Mouse (Mus musculus) c-Kit-positive CD71-positive TER-119-negative erythroid progenitor cells, embryonic 14.5 days (primary cell): ENCODE data around the gene Pnck.

ENCODE experiments used
- DNase-seq: peaks from one replicate; pipeline ENCODE4 v3.0.0-alpha.2; 2013; ENCODE audit warnings: low read depth

Pnck gene

DNA sequence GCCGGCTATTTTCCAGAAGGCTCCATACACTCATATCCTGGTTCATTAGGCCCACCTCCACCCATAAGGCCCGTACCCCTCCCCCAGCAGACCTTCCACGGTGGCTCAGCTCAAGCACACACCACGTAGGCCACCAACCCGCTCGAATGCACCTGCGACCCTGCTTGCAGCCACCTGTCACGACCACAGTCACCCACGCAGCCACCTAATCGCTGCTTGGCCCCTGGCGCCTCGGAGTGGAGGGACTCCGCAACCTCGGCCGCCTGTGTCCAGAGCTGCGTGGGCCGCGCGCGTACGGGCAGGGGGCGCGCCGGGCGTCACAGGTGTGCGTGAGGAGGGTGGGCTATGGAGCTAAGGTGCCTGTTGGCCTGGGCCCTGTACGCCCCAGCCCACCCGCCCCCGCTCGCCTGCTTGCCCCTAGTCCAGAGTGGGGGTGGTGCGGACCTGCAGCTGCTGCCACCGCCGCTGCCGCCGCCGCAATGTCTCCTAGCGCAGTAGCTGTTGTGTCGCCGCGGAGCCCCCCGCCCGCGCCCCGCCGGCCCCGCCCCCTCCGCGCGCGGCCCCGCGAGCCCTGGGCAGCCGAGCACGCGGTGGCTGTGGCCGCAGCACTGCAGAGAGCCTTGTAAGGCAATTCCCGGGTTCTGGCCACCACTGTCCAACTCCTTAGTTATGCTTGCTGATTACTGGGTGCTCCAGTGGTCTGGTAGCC is at the start of gene Pnck:
Gene Pnck (minus strand): TSS at position 543 of the 709 bp plus-strand sequence.
- no peak for DNase-seq

DNA sequence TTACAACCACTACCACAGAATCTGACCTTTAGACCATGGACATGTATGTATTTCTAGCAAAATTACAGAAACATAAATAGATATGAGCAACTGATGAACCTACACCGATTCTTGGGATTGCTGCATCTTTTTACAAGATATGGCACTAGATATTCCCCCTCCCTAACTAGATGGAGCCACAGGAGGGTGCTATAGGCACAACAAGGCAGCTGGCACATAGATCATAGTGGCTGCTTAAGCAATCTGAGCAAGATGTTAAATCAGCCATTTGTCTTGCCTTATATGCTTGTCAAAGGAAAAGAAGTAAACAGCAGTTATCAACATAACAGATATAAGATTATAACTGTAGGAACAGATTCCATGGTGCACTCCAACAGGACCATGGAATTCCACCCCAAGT is 40.6 kb upstream of the Pnck start:
- DNase-seq: no peak

DNA sequence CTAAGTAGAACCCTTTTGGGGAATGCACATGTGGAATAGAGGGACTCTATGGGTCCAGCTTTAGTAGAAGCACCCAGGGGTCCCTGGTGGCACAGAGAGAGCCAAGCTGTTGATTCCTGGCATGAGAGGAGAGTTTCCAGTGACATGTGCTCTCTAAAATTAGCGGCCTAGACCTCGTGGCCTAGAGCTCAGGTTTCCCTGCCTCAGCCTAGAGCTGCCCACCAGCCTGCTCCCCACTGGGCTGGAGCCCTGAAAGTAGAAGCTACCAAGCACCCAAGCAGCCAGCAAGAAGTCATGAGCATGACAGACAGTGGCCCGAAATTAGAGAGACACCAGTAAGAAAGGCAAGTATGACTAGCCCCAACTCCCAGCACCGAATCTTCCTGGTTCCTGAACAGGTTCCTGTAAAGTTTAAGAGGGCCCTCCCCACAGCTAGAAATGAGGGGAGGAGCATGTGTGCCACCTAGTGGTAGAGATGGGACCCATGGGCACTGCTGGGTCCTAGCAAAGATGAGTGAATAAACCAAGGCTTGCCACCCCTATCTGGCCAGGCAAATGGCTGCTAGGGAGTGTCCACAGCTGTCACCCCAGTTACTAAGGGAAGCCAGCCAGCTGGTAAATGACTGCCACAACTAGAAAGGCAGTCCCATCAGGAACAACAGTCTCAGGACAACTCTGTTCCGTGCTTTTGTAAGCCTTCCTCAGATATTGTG is 31.2 kb upstream of the Pnck start:
- peak; percentile 29 for DNase-seq

DNA sequence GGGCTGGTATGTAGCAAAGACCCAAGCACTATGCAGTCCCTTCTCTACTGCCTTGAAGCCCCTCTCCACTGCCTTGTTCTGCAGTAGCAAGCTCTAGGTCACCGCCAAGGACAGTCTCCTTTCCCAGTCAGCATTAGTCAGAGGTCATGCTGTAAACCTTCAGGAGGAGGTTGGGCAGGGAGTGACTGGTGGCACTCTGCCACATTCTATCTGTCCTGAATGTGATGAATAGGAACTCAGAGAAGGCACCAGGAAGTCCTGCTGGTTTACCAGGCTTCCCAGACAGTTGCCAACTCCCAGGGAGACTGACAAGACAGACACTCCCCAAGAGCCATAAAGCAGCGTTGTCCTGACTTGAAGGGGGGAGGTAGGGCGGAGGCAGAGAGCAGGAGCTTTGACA is 25.7 kb upstream of the Pnck start:
- no peak for DNase-seq

DNA sequence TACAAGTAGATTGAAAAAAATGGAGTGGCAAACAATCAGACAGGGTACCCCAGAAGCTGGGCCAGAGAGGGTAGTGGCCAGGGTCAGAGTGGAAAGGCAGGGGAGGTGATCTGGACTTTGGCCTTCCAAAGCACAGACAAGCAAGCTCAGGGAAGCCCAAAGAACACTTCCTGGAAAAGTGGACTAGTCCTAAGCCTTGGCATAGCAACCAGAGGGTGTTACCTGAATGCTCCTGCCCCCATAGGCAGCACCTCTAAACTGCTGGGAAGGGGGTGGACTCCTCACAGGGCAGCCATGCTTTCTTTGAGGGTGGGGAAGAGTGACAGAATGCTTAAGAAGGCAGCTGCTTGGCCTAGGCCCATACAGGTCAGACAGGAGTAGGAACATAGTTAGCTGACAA is 25.1 kb upstream of the Pnck start:
- DNase-seq: no peak

DNA sequence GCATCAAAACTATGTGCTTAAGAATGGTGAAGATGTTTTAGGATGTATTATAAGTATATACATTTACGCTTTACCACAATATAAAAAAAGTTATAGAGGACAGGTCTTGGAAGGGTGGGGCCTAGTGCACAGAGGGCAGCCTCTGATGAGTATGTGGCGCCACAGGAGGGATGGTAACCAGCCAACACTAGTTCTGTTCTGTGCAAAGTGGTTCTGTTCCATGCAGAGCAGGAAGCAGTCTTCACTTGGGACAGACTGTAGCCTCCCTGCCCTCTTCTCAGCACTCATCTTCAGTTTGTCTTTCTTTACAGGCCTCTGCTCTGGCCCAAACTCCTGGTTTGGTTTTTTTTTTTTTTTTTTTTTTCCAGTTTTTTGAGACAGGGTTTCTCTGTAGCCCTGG is 24.2 kb upstream of the Pnck start:
- no peak for DNase-seq

DNA sequence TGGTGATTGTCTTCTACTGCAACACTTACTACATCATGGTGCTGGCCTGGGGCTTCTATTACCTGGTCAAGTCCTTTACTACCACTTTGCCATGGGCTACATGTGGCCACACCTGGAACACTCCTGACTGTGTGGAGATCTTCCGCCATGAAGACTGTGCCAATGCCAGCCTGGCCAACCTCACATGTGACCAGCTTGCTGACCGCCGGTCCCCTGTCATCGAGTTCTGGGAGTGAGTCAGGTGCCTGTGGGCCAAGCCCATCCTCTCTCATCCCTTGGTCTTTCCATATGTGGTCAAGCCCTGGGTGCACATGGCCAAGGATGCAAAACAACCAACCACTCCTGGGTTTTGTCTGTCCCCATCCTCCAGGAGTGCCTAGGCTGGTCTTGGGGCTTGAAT is 16.8 kb upstream of the Pnck start:
- DNase-seq: no peak

DNA sequence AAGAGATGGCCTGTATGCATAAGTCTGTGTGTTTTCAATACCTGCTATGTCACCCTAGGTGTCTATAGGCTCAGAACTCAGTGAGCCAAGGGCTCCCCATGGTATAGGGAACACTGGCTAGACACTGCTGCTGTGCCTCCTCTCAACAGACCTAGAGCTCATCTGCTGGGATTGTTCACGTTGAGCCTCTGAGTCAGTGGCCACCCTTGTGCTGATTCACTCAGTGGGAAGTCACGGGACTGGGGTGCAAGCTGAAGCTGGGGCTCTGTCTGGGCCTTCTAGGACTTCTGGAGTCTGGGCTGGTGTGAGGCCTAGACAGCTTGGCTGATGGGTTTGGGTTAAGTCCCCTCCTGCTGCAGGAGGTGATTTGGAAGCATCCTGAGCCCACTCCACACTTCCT is 15.3 kb upstream of the Pnck start:
- no peak for DNase-seq

DNA sequence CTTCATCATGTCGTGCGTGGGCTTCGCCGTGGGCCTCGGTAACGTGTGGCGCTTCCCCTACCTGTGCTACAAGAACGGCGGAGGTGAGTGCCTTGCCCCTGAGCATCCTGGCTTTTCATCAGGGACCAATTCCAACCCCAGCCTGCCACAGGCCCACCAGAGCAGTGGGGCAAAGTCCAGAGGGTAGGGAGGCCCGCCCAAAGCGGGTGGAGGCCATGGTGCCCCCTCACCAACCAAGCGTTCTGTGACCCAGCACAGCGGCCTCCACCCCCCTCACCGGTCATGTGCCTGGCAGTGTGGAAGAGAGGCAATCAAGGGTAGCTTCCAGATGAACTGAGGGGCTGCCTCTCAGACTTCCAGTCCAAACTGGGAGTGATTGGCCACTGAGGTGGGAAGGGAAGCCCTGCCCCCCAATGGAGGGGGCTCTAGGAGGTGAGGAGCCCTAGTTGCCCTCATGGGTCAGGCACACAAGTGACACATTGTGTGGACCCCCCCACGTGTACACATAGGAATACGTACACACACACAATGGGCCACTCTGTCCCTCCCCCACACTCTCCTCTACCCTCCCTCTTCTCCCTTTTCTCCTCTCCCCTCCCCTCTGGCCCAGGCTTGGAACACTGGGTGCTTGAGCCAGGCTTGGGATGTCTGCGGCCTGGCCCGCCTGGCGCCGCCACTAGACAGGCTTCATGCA is 14.2 kb upstream of the Pnck start:
- DNase-seq: no peak

DNA sequence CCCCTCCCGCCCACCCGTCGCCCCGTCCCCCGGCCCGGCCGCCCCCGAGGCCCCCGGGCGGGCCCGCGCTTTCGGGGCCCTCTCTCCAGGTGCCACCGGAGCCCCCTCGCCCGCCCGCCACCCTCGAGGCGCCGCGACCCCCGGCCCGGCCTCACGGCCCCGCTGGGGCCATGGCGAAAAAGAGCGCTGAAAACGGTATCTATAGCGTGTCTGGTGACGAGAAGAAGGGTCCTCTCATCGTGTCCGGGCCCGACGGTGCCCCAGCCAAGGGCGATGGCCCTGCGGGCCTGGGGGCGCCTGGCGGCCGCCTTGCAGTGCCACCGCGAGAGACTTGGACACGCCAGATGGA is 13.7 kb upstream of the Pnck start:
- DNase-seq: no peak

DNA sequence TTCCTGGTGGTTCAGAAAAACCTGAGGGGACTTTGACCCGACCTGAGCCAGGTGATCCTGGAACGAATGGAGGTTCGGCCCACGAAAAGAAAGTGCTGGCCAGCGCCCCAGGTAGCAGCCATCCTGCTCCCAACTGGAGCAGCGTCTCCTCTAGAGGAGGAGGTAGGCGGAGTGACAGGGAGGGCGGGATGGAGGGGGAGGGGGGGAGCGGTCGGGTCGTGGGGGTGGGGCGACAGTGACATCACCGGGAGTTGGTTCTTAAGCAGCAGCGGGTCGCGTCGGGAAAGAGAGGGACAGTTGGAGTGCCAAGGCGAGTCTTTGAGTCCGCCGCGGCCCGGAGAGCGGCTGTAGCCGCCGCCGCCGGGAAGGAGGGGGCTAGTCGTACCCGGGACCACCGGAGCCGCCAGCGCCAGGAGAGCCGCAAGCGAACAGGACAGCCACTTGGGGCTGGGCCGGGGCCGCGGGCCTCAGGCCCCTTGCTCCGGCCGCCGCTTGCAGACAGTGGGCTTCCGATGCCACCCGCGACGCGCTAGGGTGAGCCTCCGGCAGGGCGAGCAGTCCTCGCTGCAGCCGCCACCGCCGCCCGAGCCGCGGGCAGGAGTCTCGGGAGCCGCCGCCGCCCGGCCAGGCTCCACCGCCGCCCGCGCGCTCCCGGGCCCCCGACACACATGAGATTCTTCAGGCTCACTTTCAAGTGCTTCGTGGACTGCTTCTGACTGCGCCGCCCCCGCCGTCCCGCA is 13.1 kb upstream of the Pnck start, which contains the start of gene Slc6a8:
Gene Slc6a8 (plus strand): TSS at position 272 of the 740 bp plus-strand sequence.
- DNase-seq: no peak

DNA sequence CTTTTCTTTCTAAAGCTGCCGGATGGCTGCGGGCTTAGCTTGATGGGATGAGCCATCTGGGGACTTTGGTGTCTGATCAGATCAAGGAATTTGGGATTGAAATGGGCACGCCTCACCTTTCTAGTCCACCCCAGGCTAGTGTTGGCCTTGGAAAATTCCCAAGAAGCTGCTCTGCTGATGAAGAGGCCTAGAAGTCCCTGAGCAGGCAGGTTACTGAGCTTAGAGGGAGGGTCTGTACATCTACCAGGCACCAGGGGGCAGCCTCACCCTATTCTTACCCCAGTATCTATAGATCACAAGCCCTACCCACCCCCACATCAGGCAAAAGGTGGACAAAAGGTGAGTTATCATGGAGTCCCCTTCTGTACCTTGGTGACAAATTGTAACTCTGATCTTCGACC is 12.1 kb upstream of the Pnck start:
- DNase-seq: no peak

DNA sequence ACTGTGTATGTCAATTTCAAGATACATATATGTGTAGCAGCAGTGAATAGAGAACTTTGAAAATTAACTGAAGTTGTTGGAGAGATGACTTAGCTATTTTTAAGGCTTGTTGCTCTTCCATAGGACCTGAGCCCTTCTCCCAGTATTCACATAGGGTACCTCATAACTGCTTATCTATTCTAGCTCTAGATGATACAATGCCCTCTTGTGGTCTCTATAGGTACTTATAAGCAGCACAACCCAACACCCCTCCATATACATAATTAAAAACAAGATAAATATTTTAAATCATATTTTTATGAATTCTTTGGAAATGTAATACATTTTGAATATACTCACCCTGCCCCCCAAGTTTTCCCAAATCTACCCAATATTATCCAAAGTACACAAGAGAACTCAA is 3.2 kb upstream of the Pnck start:
- DNase-seq: no peak

DNA sequence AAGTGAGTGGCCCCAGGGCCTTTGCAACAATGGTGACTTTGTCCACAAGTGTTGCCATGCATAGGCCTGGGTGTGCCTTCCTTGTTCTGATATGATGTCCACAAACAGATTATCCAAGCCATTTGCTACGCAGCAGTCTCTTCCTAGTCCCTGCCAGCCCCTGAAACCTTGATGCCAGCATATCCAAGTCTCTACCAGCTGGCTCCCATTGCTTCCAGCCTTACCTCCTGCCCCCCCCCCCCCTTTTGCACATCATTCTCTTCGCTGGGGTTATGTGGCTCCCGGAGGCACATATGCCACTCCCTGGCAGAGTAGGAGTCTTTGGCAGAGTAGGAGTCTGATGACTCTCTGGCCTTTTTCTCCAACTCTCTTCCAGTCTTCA is 358 bp upstream of the Pnck start:
- DNase-seq: no peak

DNA sequence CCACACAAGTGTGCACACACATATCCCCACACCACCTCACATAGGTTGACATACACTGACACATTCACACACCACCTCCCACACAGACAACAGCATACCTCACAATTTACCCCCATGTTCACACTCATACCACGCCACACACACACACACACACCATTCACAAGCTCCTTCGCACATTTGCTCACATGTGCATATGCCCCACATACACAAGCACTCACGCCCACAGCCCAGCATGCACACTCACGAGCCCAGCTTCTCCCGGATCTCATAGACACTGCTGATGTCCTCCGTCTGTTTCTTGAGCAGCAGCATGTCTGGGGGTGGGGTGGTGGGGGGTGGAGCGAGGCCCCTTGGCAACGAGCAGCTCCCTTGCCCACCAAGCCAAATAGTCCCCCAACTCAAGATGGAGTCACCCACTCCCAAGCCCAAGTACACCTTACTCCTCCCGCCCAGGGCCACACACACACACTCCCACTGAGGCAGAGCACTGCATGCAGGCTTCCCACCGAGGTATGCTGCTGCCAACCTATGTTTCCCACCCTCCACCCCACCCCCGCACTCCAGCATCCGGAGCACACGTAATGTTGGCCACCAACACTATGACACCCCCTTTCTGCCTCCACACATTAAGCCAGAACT is 862 bp downstream of the Pnck start:
- DNase-seq: no peak

DNA sequence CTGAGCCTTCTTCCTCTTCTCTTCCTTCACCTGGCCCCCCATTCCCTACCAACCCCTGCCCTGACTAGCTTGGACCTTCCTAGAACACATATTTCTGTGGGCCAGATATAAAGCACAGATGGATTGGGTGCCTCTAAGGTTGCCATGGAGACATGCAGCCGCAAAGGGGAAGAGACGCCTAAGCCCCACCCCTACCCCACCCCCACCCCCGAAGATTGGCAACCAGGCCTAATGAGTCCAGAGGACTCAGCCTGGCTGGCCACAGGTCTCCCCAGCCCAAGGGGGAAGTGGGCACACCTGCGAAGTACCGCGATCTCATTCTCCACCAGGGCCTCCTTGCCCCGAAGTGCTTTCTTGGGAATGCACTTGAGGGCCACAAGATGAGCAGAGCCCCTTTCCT is 1.5 kb downstream of the Pnck start:
- DNase-seq: no peak

DNA sequence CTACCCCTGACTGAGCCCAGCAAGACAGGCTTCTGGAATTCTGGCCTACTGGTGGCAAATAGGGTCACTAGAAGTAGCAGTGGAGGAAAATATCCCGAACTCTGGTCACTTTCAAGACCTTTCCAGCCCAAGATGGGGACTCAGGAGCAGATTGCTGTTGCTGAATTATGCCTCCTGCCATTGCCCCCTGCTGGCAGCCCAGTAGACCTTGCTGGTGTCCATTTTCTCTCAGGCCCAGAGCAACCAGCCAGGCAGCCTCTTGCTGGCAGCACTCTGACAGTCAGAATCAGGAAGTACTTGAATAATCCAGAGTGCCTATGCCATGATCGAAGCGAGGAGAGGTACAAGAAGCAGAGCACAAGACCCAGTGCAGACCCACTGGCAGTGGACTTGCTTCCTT is 4.4 kb downstream of the Pnck start:
- DNase-seq: no peak

DNA sequence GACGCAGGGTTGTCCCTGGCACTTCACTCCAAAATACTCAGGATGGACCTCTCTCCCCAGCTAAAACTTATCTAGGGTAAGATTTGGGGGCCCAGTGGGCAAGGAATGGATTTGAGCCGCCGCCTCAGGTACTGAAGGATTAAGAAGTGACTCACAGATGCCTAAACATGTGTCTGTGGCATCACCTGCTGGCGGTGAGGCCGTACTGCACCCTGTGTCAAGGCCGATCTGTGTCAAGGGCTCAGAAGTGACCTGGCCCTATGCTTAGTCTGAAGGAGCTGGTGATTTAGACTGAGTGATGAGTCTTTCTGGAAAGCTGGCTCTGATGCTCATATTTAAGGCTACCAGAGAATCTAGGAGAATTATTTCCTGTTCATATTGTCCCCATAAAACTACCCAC is 5.7 kb downstream of the Pnck start:
- peak; percentile 61 for DNase-seq

DNA sequence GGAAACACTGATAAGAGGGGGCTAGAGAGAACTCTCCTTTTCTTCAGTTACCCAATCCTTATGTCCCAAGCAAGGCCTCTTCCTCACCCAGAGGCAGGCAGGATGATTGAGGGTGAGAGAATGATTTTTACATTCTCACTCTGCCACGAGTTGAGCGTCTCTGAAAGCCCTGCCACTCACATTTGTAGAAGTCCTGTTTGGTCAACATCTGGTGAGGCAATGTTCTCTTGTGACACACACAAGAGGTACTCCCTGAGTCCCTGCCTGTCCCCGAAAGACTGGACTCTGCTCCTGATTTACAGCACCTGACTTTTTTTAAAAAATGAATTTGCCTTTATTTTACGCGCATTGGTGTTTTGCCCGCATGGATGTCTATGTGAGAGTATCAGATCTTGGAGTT is 6.5 kb downstream of the Pnck start:
- no peak for DNase-seq

DNA sequence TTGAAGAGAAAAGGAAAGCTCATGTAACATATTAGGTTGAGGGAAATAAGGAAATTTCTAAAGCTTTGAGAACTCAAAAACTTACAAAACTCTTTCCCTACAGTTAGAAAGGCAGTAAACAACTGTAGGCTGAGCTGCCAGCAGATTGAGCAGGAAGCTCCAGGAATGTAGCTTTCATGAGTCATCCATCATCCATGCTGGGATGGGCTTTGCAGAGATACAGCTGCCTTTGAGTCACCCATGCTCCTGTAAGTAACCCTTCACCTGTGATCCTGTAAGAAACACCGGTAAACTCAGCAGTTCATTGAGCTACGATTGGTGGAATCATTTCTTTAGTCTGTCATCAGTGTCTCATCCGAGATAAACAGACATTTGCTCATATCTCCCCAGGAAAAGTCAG is 9.0 kb downstream of the Pnck start:
- DNase-seq: no peak

DNA sequence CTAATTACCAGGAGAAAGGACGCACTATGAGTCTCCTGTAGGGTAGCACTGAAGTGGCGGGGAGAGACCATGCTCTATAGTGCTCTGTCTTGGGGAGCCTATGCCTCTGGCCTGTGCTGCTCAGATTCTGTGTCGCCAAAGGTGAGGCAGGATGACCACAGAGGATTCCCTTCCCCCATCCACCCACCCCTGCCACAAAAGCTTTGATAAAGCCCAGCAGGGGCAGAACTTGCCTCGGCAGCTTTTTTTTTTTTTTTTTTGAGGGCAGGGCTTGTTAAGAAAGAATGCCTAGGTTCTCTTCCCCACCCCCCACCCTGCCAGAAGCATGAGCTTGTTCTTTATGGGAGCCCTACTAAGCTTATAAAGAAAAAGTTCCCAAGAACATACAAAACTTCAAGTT is 14.8 kb downstream of the Pnck start:
- no peak for DNase-seq

DNA sequence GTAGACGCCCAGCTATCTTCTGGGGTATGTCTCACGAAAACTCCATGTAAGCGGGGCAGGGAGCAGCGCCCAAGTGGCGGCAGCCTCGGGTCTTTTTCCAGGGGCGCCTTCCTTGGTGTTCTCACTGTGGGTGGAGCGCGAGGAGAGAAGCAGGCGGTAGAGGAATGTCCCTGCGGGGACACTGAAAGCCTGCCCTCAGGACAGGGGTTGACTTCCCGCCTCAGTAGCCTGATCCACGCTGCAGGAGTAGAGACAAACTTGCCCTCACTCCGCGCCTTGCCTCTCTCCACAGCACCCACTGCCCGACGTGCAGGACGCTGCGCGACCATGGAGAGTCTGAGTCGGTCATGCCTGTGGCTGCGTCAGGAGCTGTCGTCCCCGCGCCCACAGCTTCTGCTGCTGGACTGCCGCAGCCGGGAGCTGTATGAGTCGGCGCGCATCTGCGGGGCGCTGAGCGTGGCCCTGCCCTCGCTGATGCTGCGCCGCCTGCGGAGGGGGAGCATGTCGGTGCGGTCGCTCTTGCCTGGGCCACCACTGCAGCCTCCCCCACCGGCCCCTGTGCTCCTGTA is 19.9 kb downstream of the Pnck start:
- DNase-seq: no peak
